Mouse (Mus musculus) lung, adult 2 months (tissue): ENCODE results near the gene Arl6ip5. TPM values are rescaled to one million over a fixed set of nuclear protein-coding genes. Genes with fewer than 3 reads are reported as not detected.

Experiments used
- DNase-seq: peaks from one replicate; pipeline ENCODE4 v3.0.0; 2022
- H3K4me1 ChIP-seq: fragments of 200-500 bp; 2 replicates; pipeline ENCODE4 v1.6.1; 2011; ENCODE audit warnings: low read length; ENCODE audit not compliant: control insufficient read depth, insufficient read depth
- H3K4me3 ChIP-seq: fragments of 200-500 bp; replicated peaks from 2 replicates; pipeline ENCODE3; 2011; ENCODE audit warnings: low read depth, mild to moderate bottlenecking, control low read depth, low read length; ENCODE audit errors: extremely low read depth
- CTCF ChIP-seq: fragments of 200-500 bp; IDR thresholded peaks from 2 replicates; pipeline ENCODE4 v1.5.1; 2011; ENCODE audit warnings: mild to moderate bottlenecking, low read length, control low read depth; ENCODE audit not compliant: insufficient read depth
- POLR2A ChIP-seq: fragments of 200-500 bp; IDR thresholded peaks from 2 replicates; pipeline ENCODE4 v1.6.1; 2011; ENCODE audit warnings: low read depth, mild to moderate bottlenecking, control low read depth, low read length, borderline replicate concordance; ENCODE audit errors: extremely low read depth
- WGBS: fragments of 180-500 bp; shearing (Covaris S2); methylation state at CpG from one replicate; pipeline ENCODE4 v1.1.7; 2018; 5-methylcytosine and 5-hydroxymethylcytosine counted together
- polyA plus RNA-seq: library from polyadenylated mRNA; depleted of rRNA; stranded (reverse); fragments of >200 nt; gene quantifications from 2 replicates; pipeline ENCODE4 v1.2.3, GENCODE M21; 2012; rRNA removed

Arl6ip5 gene
- polyA plus RNA-seq, 1 experiment, result 80.0 TPM

- no peak for DNase-seq
- WGBS, result 87% methylated on average over 2 of the region's 2 CpGs
- TF ChIP-seq CTCF, result no peak
- TF ChIP-seq POLR2A, result no peak
- H3K4me3 ChIP-seq, result no peak overlapping the region
- H3K4me1 ChIP-seq, result no peaks in the 10 kb centered on the region
Observed at GRCm38 (mm10) chr6:97267132-97267531, 56.6 kb downstream of the Arl6ip5 start.

- DNase-seq, result no peak
- 75% methylated on average over 11 of the region's 11 CpGs for WGBS
- no peak overlapping the region for H3K4me3 ChIP-seq
- TF ChIP-seq POLR2A, result no peak
- no peak for TF ChIP-seq CTCF
- H3K4me1 ChIP-seq, result no peaks in the 10 kb centered on the region
Observed at GRCm38 (mm10) chr6:97269596-97269995, 59.1 kb downstream of the Arl6ip5 start.

DNA sequence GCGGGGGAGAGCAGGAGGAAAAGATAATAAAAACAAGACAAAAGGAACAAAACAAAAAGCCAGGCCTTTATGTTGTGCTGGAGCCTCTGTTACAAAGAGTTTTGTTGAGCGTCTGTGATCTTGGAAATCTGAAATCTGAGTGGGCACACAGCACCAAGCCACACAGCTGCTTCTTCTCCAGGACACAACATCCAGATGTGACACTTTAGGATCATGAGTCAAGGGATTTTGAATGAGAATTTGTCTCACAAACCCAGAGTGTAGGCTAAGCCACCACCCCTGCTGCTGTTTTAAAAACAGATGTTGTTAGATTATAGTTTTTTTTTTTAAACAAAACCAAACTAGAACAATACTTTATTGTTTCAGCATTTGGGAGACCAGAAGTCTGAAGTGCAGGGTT, 61.9 kb downstream of the Arl6ip5 start:
- Histone ChIP-seq H3K4me3 (no peak overlapping the region), H3K4me1 (no peaks in the 10 kb centered on the region)
- TF ChIP-seq CTCF (no peak), POLR2A (no peak)
- WGBS, result 59% methylated on average over 2 of the region's 2 CpGs
- no peak for DNase-seq

GRCm38 (mm10) chr6:97273058-97273710, 62.7 kb downstream of the Arl6ip5 start:
- 71% methylated on average over 16 of the region's 16 CpGs for whole genome bisulfite sequencing
- TF ChIP-seq CTCF, result no peak
- no peak; the same call in 1 of the 2 replicates for TF ChIP-seq POLR2A
- no peak for DNase-seq
- no peak overlapping the region for H3K4me3 ChIP-seq
- H3K4me1 ChIP-seq, result peaks cover 2% of the 10 kb centered on the region; the same call in 1 of the 2 replicates

- Histone ChIP-seq H3K4me1 (peaks cover 5% of the 10 kb centered on the region; the same call in 1 of the 2 replicates), H3K4me3 (no peak overlapping the region)
- WGBS, result 68% methylated on average over 3 of the region's 3 CpGs
- DNase-seq, result no peak
- TF ChIP-seq CTCF (no peak), POLR2A (no peak)
Observed at GRCm38 (mm10) chr6:97273777-97274176, 63.3 kb downstream of the Arl6ip5 start.

DNA sequence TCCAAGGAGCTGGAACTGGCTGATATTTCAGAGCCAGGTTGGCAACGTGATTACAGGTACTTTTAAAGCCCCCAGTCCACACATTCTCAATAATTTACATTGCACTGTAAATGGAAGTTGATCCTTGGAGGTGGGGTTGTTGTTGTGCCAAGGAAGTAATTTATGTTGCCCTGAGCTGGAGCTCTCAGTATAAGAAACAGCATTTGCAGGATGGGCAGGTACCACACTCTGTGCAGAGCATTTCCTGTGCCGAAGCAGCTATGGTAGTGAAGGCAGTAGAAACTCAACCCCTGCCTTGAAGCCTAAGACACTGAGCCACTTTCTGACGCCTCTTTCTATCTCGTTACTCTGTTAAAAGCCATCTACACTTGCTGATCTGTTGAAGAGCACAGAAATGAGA, 65.3 kb downstream of the Arl6ip5 start:
- no peak for TF ChIP-seq CTCF
- no peak for TF ChIP-seq POLR2A
- no peak overlapping the region for H3K4me3 ChIP-seq
- H3K4me1 ChIP-seq, result peaks cover 5% of the 10 kb centered on the region; the same call in 1 of the 2 replicates
- 57% methylated on average over 4 of the region's 4 CpGs for WGBS
- DNase-seq, result no peak

DNA sequence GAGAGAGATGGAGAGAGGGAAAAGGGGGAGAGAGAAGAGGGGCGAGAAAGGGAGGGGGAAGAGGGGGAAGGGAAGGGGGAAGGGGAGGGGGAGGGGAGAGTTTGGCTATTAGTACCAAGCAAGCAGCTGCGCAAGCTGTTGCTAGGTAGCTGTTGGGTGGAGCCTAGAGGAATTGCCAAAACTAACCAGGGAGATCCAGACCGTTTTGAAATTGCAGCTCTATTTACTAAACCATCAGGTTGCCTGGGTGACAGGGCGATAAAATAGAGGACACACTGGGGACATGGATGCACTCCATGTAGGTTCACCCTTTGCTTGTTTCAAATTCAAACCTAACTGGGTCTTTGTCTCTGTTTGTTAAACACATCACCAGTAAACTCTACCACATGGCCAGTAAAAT, 65.9 kb downstream of the Arl6ip5 start:
- H3K4me3 ChIP-seq, result no peak overlapping the region
- 33% methylated on average over 4 of the region's 4 CpGs for WGBS
- TF ChIP-seq POLR2A (no peak), CTCF (no peak)
- peaks cover 5% of the 10 kb centered on the region; the same call in 1 of the 2 replicates for H3K4me1 ChIP-seq
- DNase-seq, result no peak

- peaks cover 5% of the 10 kb centered on the region; the same call in 1 of the 2 replicates for H3K4me1 ChIP-seq
- TF ChIP-seq CTCF (no peak), POLR2A (no peak)
- DNase-seq, result no peak
- 46% methylated on average over 5 of the region's 5 CpGs for WGBS
- no peak overlapping the region for H3K4me3 ChIP-seq
Observed at GRCm38 (mm10) chr6:97276890-97277497, 66.5 kb downstream of the Arl6ip5 start.

DNA sequence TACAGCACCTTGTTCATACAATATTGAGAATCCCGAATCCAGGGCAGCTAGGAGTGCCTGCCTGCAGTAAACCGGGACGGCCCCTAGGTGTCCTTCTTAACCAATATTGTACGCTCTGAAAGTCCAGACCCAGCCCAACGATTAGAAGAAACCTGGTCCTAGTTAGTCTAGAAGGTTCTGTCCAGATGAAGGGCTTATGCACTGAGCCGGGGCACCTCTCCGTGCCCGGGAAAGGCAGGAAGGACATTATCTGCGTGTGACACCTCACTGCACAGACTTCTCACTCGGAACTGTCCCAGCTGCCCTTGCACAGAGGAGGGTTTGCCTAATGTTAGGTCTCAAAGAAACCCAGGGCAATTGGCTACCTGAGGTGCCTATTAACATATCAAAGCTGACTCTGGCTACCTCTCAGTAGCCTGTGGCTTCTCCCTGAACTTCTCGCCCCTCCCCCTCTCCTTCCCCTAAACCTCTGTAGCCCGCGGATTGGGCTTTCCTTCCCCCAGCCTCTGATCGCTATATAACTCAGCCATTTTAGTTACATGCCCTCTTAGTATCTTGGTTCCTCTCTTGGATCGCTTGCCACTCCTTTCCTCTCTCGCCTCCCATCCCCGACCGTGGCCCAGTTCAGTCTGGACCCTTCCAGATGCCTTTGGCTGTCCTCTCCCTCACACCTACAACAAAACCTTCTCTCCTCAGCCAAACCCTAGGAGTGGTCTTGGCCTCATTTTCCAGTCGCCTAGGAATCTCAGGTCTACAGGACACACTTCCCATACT, 67.7 kb downstream of the Arl6ip5 start:
- TF ChIP-seq CTCF (peak; percentile 81), POLR2A (peak; percentile 22; the same call in 1 of the 2 replicates)
- WGBS, result 8% methylated on average over 19 of the region's 19 CpGs
- Histone ChIP-seq H3K4me1 (peaks cover 5% of the 10 kb centered on the region; the same call in 1 of the 2 replicates), H3K4me3 (peak overlapping the region; percentile 65)
- DNase-seq, result peak; percentile 77

GRCm38 (mm10) chr6:97278878-97279277, 68.4 kb downstream of the Arl6ip5 start:
- peak; percentile 50 for DNase-seq
- TF ChIP-seq CTCF (no peak), POLR2A (no peak)
- WGBS, result 51% methylated on average over 6 of the region's 6 CpGs
- no peak overlapping the region for H3K4me3 ChIP-seq
- peaks cover 5% of the 10 kb centered on the region; the same call in 1 of the 2 replicates for H3K4me1 ChIP-seq

Other genes with a start within 250 kb of the Arl6ip5 start
- 0.09 TPM in 1 of 2 replicates, not detected in the other for gene Fam19a4, start 150.3 kb upstream of the Arl6ip5 start, polyA plus RNA-seq
- 19.9 and 34.7 TPM in 2 replicates for gene Eogt, start 61.5 kb upstream of the Arl6ip5 start, polyA plus RNA-seq
- gene Tmf1, start 31.6 kb upstream of the Arl6ip5 start, polyA plus RNA-seq, result 3.1 and 3.8 TPM in 2 replicates
- gene Uba3, start 5.0 kb upstream of the Arl6ip5 start, polyA plus RNA-seq, result 7.1 and 14.6 TPM in 2 replicates
- gene Lmod3, start 42.1 kb downstream of the Arl6ip5 start, polyA plus RNA-seq, result 0.22 and 2.0 TPM in 2 replicates